Mouse (Mus musculus) cortical plate, adult 2 months (tissue): ENCODE data around the gene Ryr1.

ENCODE experiments used
- CTCF ChIP-seq: fragments of 200-500 bp; IDR thresholded peaks from 2 replicates; pipeline ENCODE4 v1.5.1; 2011; ENCODE audit warnings: mild to moderate bottlenecking, control low read depth, low read length; ENCODE audit not compliant: insufficient read depth; ENCODE audit errors: extremely low read depth
- POLR2A ChIP-seq: fragments of 200-500 bp; IDR thresholded peaks from 2 replicates; pipeline ENCODE4 v1.6.1; 2011; ENCODE audit warnings: mild to moderate bottlenecking, low read length, control low read depth; ENCODE audit not compliant: insufficient read depth; ENCODE audit errors: extremely low read depth

- TF ChIP-seq CTCF (no peak), POLR2A (no peak)
Measured at GRCm38 (mm10) chr7:28983141-28983564, 141.8 kb downstream of the Ryr1 start.
